ENCODE assay signal across 8 mouse cellular contexts in genomic region chr1:190910836-190911235, GRCm38 (mm10). TPM values are rescaled to one million over a fixed set of nuclear protein-coding genes. Genes with fewer than 3 reads are reported as not detected.
DNase-seq lines count a peak whose midpoint lies in the region; ATAC-seq lines count a peak whose summit lies in the region.

No protein-coding gene starts in this region.

- no peaks in the 10 kb centered on the region for H3K9me3 ChIP-seq in megakaryocyte, embryonic 14.5 days
- H3K9me3 ChIP-seq in intestine, embryonic 15.5 days = no peaks in the 10 kb centered on the region
- no peaks in the 10 kb centered on the region for H3K9me3 ChIP-seq in neural tube, embryonic 15.5 days (replicated peaks)

- ATAC-seq in frontal cortex, adult (ENCODE audit: low TSS enrichment) = peak; percentile 27; the same call in 1 of the 2 replicates
- ATAC-seq in megakaryocyte, adult 5-6 weeks (ENCODE audit: poor library complexity, severe bottlenecking) = no peak
- ATAC-seq in intestine, embryonic 15.5 days = peak; percentile 13; the same call in 1 of the 2 replicates
- ATAC-seq in neural tube, embryonic 15.5 days (ENCODE audit: low FRiP score) = peak; percentile 21; the same call in 1 of the 2 replicates
- no peak for ATAC-seq in megakaryocyte-erythroid progenitor cell, adult 5-6 weeks (replicated peaks; ENCODE audit: low FRiP score, low TSS enrichment, poor library complexity, severe bottlenecking)

- peaks cover 8% of the 10 kb centered on the region for H3K36me3 ChIP-seq in megakaryocyte, embryonic 14.5 days (replicated peaks; ENCODE audit: low read length)
- no peaks in the 10 kb centered on the region for H3K36me3 ChIP-seq in intestine, embryonic 15.5 days
- no peaks in the 10 kb centered on the region for H3K36me3 ChIP-seq in neural tube, embryonic 15.5 days

- no peaks in the 10 kb centered on the region for H3K27me3 ChIP-seq in megakaryocyte, embryonic 14.5 days (replicated peaks)
- no peaks in the 10 kb centered on the region for H3K27me3 ChIP-seq in intestine, embryonic 15.5 days (replicated peaks)
- H3K27me3 ChIP-seq in neural tube, embryonic 15.5 days (replicated peaks) = peaks cover 5% of the 10 kb centered on the region; the same call in 1 of the 2 replicates

- peak overlapping the region; percentile 93 for H3K4me3 ChIP-seq in megakaryocyte, embryonic 14.5 days (replicated peaks)
- peak overlapping the region; percentile 85 for H3K4me3 ChIP-seq in intestine, embryonic 15.5 days (replicated peaks)
- H3K4me3 ChIP-seq in neural tube, embryonic 15.5 days (replicated peaks) = peak overlapping the region; percentile 99

- WGBS in intestine, embryonic 15.5 days = 74% methylated on average over 6 of the region's 6 CpGs
- 76% methylated on average over 6 of the region's 6 CpGs for WGBS in neural tube, embryonic 15.5 days

- H3K9ac ChIP-seq in intestine, embryonic 15.5 days = peak overlapping the region; percentile 80
- peak overlapping the region; percentile 93 for H3K9ac ChIP-seq in neural tube, embryonic 15.5 days (replicated peaks)

- peaks cover 47% of the 10 kb centered on the region for H3K4me1 ChIP-seq in megakaryocyte, embryonic 14.5 days
- peaks cover 10% of the 10 kb centered on the region for H3K4me1 ChIP-seq in intestine, embryonic 15.5 days (replicated peaks)
- peaks cover 36% of the 10 kb centered on the region for H3K4me1 ChIP-seq in neural tube, embryonic 15.5 days

- DNase-seq in frontal cortex, postnatal 10 days (ENCODE audit: low spot score in 2 of 2) = no peak
- DNase-seq in layer of hippocampus, postnatal 36 days = no peak

- no peak overlapping the region for H3K27ac ChIP-seq in intestine, embryonic 15.5 days
- peak overlapping the region; percentile 80; the same call in 1 of the 2 replicates for H3K27ac ChIP-seq in neural tube, embryonic 15.5 days (replicated peaks)

- H3K4me2 ChIP-seq in intestine, embryonic 15.5 days (replicated peaks) = peak overlapping the region; percentile 90
- H3K4me2 ChIP-seq in neural tube, embryonic 15.5 days = peak overlapping the region; percentile 73

RNA-seq across cellular contexts. Expression of gene Rps6kc1, which starts 0.7 kb away (rescaled TPM):
- polyA plus RNA-seq in megakaryocyte, embryonic 14.5 days (2012; ENCODE audit: insufficient read depth, low replicate concordance) = 2.8 and 5.9 TPM in 2 replicates
- total RNA-seq in megakaryocyte, adult 5-6 weeks (2015) = 6.8 and 7.1 TPM in 2 replicates
- total RNA-seq in megakaryocyte, adult 5-6 weeks (2017) = 10.0 and 15.6 TPM in 2 replicates
- polyA plus RNA-seq in intestine, embryonic 15.5 days (2015; fragmentation: Nextera tagmentation; extraction: Ambion mirVana) = 12.1 TPM in 2 replicates
- 26.5 and 27.3 TPM in 2 replicates for polyA plus RNA-seq in neural tube, embryonic 15.5 days (2015; fragmentation: Nextera tagmentation; extraction: Ambion mirVana)
- 10 to 100 TPM; 81.0 to 82.7 TPM for total RNA-seq in layer of hippocampus, postnatal 36 days (2021)
- total RNA-seq in megakaryocyte-erythroid progenitor cell, adult 5-6 weeks (2014; fragmentation: Nextera tagmentation) = 10.3 and 20.0 TPM in 2 replicates
- 17.3 and 22.1 TPM in 2 replicates for total RNA-seq in megakaryocyte-erythroid progenitor cell, adult 5-6 weeks (2017)

RNA-seq across cellular contexts. Expression of gene Angel2, which starts 14.1 kb away (rescaled TPM):
- 1.6 and 1.7 TPM in 2 replicates for polyA plus RNA-seq in megakaryocyte, embryonic 14.5 days (2012; ENCODE audit: insufficient read depth, low replicate concordance)
- 24.1 and 31.6 TPM in 2 replicates for total RNA-seq in megakaryocyte, adult 5-6 weeks (2015)
- total RNA-seq in megakaryocyte, adult 5-6 weeks (2017) = 28.3 and 31.6 TPM in 2 replicates
- 36.2 and 40.2 TPM in 2 replicates for polyA plus RNA-seq in intestine, embryonic 15.5 days (2015; fragmentation: Nextera tagmentation; extraction: Ambion mirVana)
- polyA plus RNA-seq in neural tube, embryonic 15.5 days (2015; fragmentation: Nextera tagmentation; extraction: Ambion mirVana) = 37.4 and 42.2 TPM in 2 replicates
- total RNA-seq in layer of hippocampus, postnatal 36 days (2021) = 10 to 100 TPM; 52.2 to 57.7 TPM
- total RNA-seq in megakaryocyte-erythroid progenitor cell, adult 5-6 weeks (2014; fragmentation: Nextera tagmentation) = 36.3 and 39.8 TPM in 2 replicates
- total RNA-seq in megakaryocyte-erythroid progenitor cell, adult 5-6 weeks (2017) = 37.0 and 42.6 TPM in 2 replicates

Comparison
In these comparisons a context has a peak if more than half of its experiments do, and no peak if none do; other contexts are left out.
1. ATAC-seq: peak in frontal cortex, adult (single experiment), intestine, embryonic 15.5 days (single experiment) and neural tube, embryonic 15.5 days (single experiment); none in megakaryocyte, adult 5-6 weeks (single experiment) and megakaryocyte-erythroid progenitor cell, adult 5-6 weeks (single experiment).
2. Peak in every context shown above with its lines, with median percentiles within 50 percentile points of each other: H3K4me3 ChIP-seq.